Mouse (Mus musculus): ENCODE results near the gene Arl11. TPM values are rescaled to one million over a fixed set of nuclear protein-coding genes. Genes with fewer than 3 reads are reported as not detected.

Gene Arl11
- polyA plus RNA-seq, 1 experiment from 2014 or later = 0.41 TPM

Other genes starting within 250 kb of the Arl11 start
- gene Sacs, start 171.3 kb upstream of the Arl11 start, polyA plus RNA-seq (2015; fragmentation: Nextera tagmentation; extraction: Ambion mirVana) = 3.0 and 3.1 TPM in 2 replicates
- gene Sgcg, start 51.3 kb upstream of the Arl11 start, polyA plus RNA-seq (2015; fragmentation: Nextera tagmentation; extraction: Ambion mirVana) = 16.6 and 19.9 TPM in 2 replicates
- gene Ebpl, start 50.7 kb downstream of the Arl11 start, polyA plus RNA-seq (2015; fragmentation: Nextera tagmentation; extraction: Ambion mirVana) = 4.7 and 6.0 TPM in 2 replicates
- 30.1 and 30.7 TPM in 2 replicates for gene Kpna3, start 130.1 kb downstream of the Arl11 start, polyA plus RNA-seq (2015; fragmentation: Nextera tagmentation; extraction: Ambion mirVana)
- gene Spryd7, start 247.1 kb downstream of the Arl11 start, polyA plus RNA-seq (2015; fragmentation: Nextera tagmentation; extraction: Ambion mirVana) = 21.3 and 22.8 TPM in 2 replicates

All from heart, embryonic 13.5 days (tissue).